Mouse (Mus musculus): Measurements from ENCODE around the gene Cyp27a1.

Cyp27a1 gene

GRCm38 (mm10) chr1:74774062-74774461 lies 60.7 kb downstream of the Cyp27a1 start:
- DNase-seq, result no peak

- no peak for DNase-seq
These were observed 62.4 kb downstream of the Cyp27a1 start for GRCm38 (mm10) chr1:74775816-74776215.

GRCm38 (mm10) chr1:74778934-74779486 lies 65.6 kb downstream of the Cyp27a1 start:
- no peak for DNase-seq

DNA sequence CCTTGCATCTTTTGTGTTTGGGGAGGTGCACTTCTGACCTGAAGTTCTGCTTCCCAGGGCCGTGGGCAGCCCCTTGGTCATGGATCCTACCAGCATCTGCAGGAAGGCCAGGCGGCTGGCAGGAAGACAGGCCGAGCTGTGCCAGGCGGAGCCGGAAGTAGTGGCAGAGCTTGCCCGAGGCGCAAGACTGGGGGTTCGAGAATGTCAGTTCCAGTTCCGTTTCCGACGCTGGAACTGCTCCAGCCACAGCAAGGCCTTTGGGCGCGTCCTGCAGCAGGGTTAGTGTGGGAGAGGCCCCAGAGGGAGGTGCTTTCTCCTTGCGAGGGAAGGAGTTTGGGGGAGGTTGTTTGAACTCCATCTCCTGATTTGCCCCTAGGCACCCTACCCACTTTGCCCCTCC lies 68.7 kb downstream of the Cyp27a1 start:
- DNase-seq, result no peak

GRCm38 (mm10) chr1:74783554-74783953 lies 70.2 kb downstream of the Cyp27a1 start:
- no peak for DNase-seq

DNA sequence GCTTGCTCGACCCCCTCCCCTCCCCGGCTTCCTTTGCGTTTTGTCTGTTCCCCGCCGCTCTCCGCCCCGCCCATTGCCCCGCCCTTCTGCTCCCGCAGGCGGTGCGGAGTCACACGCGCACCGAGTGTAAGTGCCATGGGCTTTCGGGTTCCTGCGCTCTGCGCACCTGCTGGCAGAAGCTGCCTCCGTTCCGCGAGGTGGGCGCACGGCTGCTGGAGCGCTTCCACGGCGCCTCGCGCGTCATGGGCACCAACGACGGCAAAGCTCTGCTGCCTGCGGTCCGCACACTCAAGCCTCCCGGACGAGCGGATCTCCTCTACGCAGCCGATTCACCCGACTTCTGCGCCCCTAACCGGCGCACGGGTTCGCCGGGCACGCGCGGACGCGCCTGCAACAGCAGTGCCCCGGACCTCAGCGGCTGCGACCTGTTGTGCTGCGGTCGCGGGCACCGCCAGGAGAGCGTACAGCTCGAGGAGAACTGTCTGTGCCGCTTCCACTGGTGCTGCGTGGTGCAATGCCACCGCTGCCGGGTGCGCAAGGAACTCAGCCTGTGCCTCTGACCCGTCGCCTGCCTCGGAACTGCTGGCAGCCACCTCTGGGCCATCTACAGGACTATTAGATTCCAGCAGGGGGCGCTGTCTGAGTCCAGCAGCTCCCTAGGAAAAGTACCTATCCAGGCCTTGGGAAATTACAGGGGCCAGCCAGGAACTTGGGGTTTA lies 70.8 kb downstream of the Cyp27a1 start:
- DNase-seq, result no peak

Measured in cerebellum, adult 11 months (tissue).